ENCODE assay signal across 8 mouse cellular contexts in the genomic region with DNA sequence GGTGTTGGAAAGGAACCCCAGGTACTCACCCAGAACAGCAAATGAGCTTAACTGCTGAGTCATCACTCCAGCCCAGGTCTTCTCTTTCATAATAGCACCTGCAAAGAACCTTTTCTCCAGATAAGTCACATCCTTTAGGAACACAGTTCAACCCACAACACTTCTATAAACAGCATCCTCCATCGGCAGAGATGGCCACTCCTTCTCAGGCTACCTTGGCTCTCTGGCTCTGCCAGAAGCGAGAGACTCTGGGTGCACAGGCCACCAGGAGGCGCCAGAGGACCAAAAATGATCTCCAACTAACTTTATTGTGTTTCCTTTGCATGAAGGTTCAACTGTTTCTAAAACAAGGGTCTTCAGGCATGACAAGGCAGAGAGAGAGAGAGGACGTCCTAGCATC. TPM values are rescaled to one million over a fixed set of nuclear protein-coding genes. Genes with fewer than 3 reads are reported as not detected.
A peak's percentile ranks its signal among the peaks of the same experiment; 100 is the strongest.
DNase-seq lines count a peak whose midpoint lies in the region; ATAC-seq and TF ChIP-seq lines count a peak whose summit lies in the region.

No protein-coding gene starts in this region.

- peak; percentile 67 to 78 for DNase-seq in CD8-positive naive resting alpha-beta T cell, adult 2 months (ENCODE audit: low read depth in 2 of 2, low spot score in 2 of 2)
- peak; percentile 78 for DNase-seq in adrenal gland, adult 8-10 months
- DNase-seq in embryo, embryonic 11 days = peak; percentile 87
- peak; percentile 71 for DNase-seq in large intestine, adult 2 months (ENCODE audit: low read depth, low spot score)
- DNase-seq in lung, embryonic 14.5 days = peak; percentile 94
- DNase-seq in retina, postnatal 7 days (ENCODE audit: low read depth, low spot score) = peak; percentile 57
- peak; percentile 72 to 88 for DNase-seq in urinary bladder, adult 18-20 months (ENCODE audit: low spot score in 2 of 2)

- H3K9ac ChIP-seq in lung, embryonic 14.5 days = no peak overlapping the region

- 0 out of 2 replicates have a peak, but pooled peaks cover 4% of the 10 kb centered on the region for H3K4me1 ChIP-seq in lung, embryonic 14.5 days (ENCODE audit: insufficient read depth)

- no peaks in the 10 kb centered on the region for H3K9me3 ChIP-seq in lung, embryonic 14.5 days (ENCODE audit: low read depth, low read length)

- no peak overlapping the region for H3K27ac ChIP-seq in lung, embryonic 14.5 days (ENCODE audit: low read depth)

- H3K4me2 ChIP-seq in lung, embryonic 14.5 days = no peak overlapping the region

- ATAC-seq in granulocyte monocyte progenitor cell, adult 5-6 weeks (replicated peaks; ENCODE audit: poor library complexity, severe bottlenecking) = peak; percentile 68
- ATAC-seq in lung, embryonic 14.5 days (ENCODE audit: insufficient read depth) = peak; percentile 13; the same call in 1 of the 2 replicates

- no peaks in the 10 kb centered on the region for H3K36me3 ChIP-seq in lung, embryonic 14.5 days (ENCODE audit: insufficient read depth)

- peak; percentile 95 for TF ChIP-seq CTCF in lung, embryonic 14.5 days (IDR thresholded peaks at IDR 0.05; ENCODE audit: low read depth)

- no peak overlapping the region for H3K4me3 ChIP-seq in lung, embryonic 14.5 days (ENCODE audit: low read depth, low read length)

- H3K27me3 ChIP-seq in lung, embryonic 14.5 days (ENCODE audit: insufficient read depth, low read length) = 0 out of 2 replicates have a peak, but pooled peaks cover 2% of the 10 kb centered on the region

- WGBS in large intestine, adult 2 months = 0% methylated on average over 4 of the region's 4 CpGs
- 0% methylated on average over 4 of the region's 4 CpGs for WGBS in lung, embryonic 14.5 days

RNA-seq across cellular contexts. Expression of a gene that starts 15.8 kb away (rescaled TPM):
- total RNA-seq in adrenal gland, adult 8-10 months (2022) = 10 to 100 TPM; 24.3 to 40.6 (median 34.0) TPM
- 6.2 TPM in 1 of 2 replicates, not detected in the other for total RNA-seq in granulocyte monocyte progenitor cell, adult 5-6 weeks (2014; fragmentation: Nextera tagmentation)
- 0.21 and 0.43 TPM in 2 replicates for total RNA-seq in granulocyte monocyte progenitor cell, adult 5-6 weeks (2017)
- polyA plus RNA-seq in large intestine, adult 2 months (2012; rRNA removed) = 67.2 and 71.0 TPM in 2 replicates
- 30.1 and 32.1 TPM in 2 replicates for polyA plus RNA-seq in lung, embryonic 14.5 days (2014; fragmentation: Nextera tagmentation; extraction: Ambion mirVana)
